Comparison of ENCODE assay signal across 8 mouse cellular contexts in genomic region chr10:109664629-109665317, GRCm38 (mm10).
DNase-seq lines count a peak whose midpoint lies in the region; ATAC-seq lines count a peak whose summit lies in the region.

No protein-coding gene starts in this region.

- intact Hi-C loops in left cerebral cortex, postnatal 4 days (cut with DNase I), result loop anchor here (10.0 kb wide), 1 partner anchor 150 kb away; no protein-coding TSS in a partner anchor

- 23% methylated on average over 14 of the region's 14 CpGs for WGBS in liver, embryonic 12.5 days (ENCODE audit: insufficient replicate concordance)
- WGBS in midbrain, embryonic 15.5 days, result 25% methylated on average over 14 of the region's 14 CpGs

- no peak for ATAC-seq in liver, embryonic 12.5 days
- ATAC-seq in common myeloid progenitor, adult 5-6 weeks (replicated peaks; ENCODE audit: low read depth, poor library complexity, severe bottlenecking), result peak; percentile 99
- ATAC-seq in midbrain, embryonic 15.5 days (replicated peaks), result peak; percentile 70

- DNase-seq in liver, result peak; percentile 58
- peak; percentile 52 to 63 for DNase-seq in gastrocnemius, postnatal 4 days (ENCODE audit: low spot score in 2 of 2)
- peak; percentile 58 for DNase-seq in kidney, adult 18-20 months
- DNase-seq in left cerebral cortex, postnatal 4 days, result peak; percentile 84
- peak; percentile 66 for DNase-seq in telencephalon, adult 2 months (ENCODE audit: low read depth, low spot score)

- H3K27me3 ChIP-seq in liver, embryonic 12.5 days (replicated peaks), result no peaks in the 10 kb centered on the region
- H3K27me3 ChIP-seq in midbrain, embryonic 15.5 days (replicated peaks), result no peaks in the 10 kb centered on the region

- H3K9ac ChIP-seq in liver, embryonic 12.5 days, result no peak overlapping the region
- H3K9ac ChIP-seq in midbrain, embryonic 15.5 days, result peak overlapping the region; percentile 15; the same call in 1 of the 2 replicates

- H3K4me1 ChIP-seq in liver, embryonic 12.5 days, result no peaks in the 10 kb centered on the region
- peaks cover 7% of the 10 kb centered on the region; the same call in 1 of the 2 replicates for H3K4me1 ChIP-seq in midbrain, embryonic 15.5 days

- no peaks in the 10 kb centered on the region for H3K9me3 ChIP-seq in liver, embryonic 12.5 days (replicated peaks)
- H3K9me3 ChIP-seq in midbrain, embryonic 15.5 days, result no peaks in the 10 kb centered on the region

- no peaks in the 10 kb centered on the region for H3K36me3 ChIP-seq in liver, embryonic 12.5 days
- no peaks in the 10 kb centered on the region for H3K36me3 ChIP-seq in midbrain, embryonic 15.5 days (replicated peaks)

- no peak overlapping the region for H3K4me3 ChIP-seq in liver, embryonic 12.5 days
- H3K4me3 ChIP-seq in midbrain, embryonic 15.5 days, result peak overlapping the region; percentile 14; the same call in 1 of the 2 replicates

- no peak overlapping the region for H3K27ac ChIP-seq in liver, embryonic 12.5 days
- H3K27ac ChIP-seq in midbrain, embryonic 15.5 days, result peak overlapping the region; percentile 33; the same call in 1 of the 2 replicates

- no peak overlapping the region for H3K4me2 ChIP-seq in liver, embryonic 12.5 days
- peak overlapping the region; percentile 37 for H3K4me2 ChIP-seq in midbrain, embryonic 15.5 days
